Comparison of ENCODE assay signal across 8 mouse cellular contexts in genomic region chr15:83483482-83483881, GRCm38 (mm10). TPM values are rescaled to one million over a fixed set of nuclear protein-coding genes. Genes with fewer than 3 reads are reported as not detected.
DNase-seq lines count a peak whose midpoint lies in the region; ATAC-seq and TF ChIP-seq lines count a peak whose summit lies in the region.

No protein-coding gene starts in this region.

- TF ChIP-seq CTCF in liver, postnatal 0 days (IDR thresholded peaks at IDR 0.05; ENCODE audit: low read depth) = peak; percentile 74

- peak; percentile 57 for ATAC-seq in activated CD4-positive, CD25-positive, alpha-beta regulatory T cell, adult 4 months
- ATAC-seq in liver, postnatal 0 days = 0 out of 2 replicates have a peak, but pooled peaks have one; percentile 33

- no peaks in the 10 kb centered on the region for H3K36me3 ChIP-seq in liver, postnatal 0 days (replicated peaks; ENCODE audit: insufficient read depth, low read length)

- H3K9ac ChIP-seq in liver, postnatal 0 days (replicated peaks) = no peak overlapping the region

- peak; percentile 33 for DNase-seq in embryo, embryonic 11 days
- no peak for DNase-seq in embryo, embryonic 10 days (ENCODE audit: low spot score)
- peak; percentile 64 for DNase-seq in 3134 (ENCODE audit: extremely low read depth, insufficient read length, low spot score)
- peak; percentile 62 for DNase-seq in liver, postnatal 0 days
- DNase-seq in left cerebral cortex, adult 11 months (ENCODE audit: low spot score) = no peak
- DNase-seq in urinary bladder, postnatal 10 days (ENCODE audit: low spot score) = no peak
- no peak for DNase-seq in layer of hippocampus, postnatal 36 days

- H3K4me2 ChIP-seq in liver, postnatal 0 days (ENCODE audit: low read depth, low read length) = no peak overlapping the region

- no peaks in the 10 kb centered on the region for H3K9me3 ChIP-seq in liver, postnatal 0 days (ENCODE audit: low read length)

- TF ChIP-seq EP300 in liver, postnatal 0 days (IDR thresholded peaks at IDR 0.05; ENCODE audit: low read depth) = no peak

- no peaks in the 10 kb centered on the region for H3K27me3 ChIP-seq in liver, postnatal 0 days (ENCODE audit: insufficient read depth, low read length)

- H3K27ac ChIP-seq in liver, postnatal 0 days (ENCODE audit: low read depth) = no peak overlapping the region

- H3K4me1 ChIP-seq in liver, postnatal 0 days (ENCODE audit: insufficient read depth) = no peaks in the 10 kb centered on the region; the same call in 1 of the 2 replicates

- 15% methylated on average over 2 of the region's 2 CpGs for WGBS in liver, postnatal 0 days (ENCODE audit: insufficient replicate concordance)

- H3K4me3 ChIP-seq in liver, postnatal 0 days (ENCODE audit: low read depth, low read length) = no peak overlapping the region

RNA-seq across cellular contexts. Expression of gene Pacsin2, which starts 19.1 kb away (rescaled TPM):
- polyA plus RNA-seq in activated CD4-positive, CD25-positive, alpha-beta regulatory T cell, adult 4 months (2017; shearing (Covaris generic)) = 10 to 100 TPM; 21.2 to 24.9 TPM
- polyA plus RNA-seq in liver, postnatal 0 days (2015; fragmentation: Nextera tagmentation; extraction: Ambion mirVana) = 20.6 and 24.3 TPM in 2 replicates
- 100 to 1,000 TPM in 1 of 2 experiments, 10 to 100 TPM in 1; 82.0 to 102 TPM for total RNA-seq in layer of hippocampus, postnatal 36 days (2021)

RNA-seq across cellular contexts. Expression of gene Ttll1, which starts 27.2 kb away (rescaled TPM):
- 1 to 10 TPM; 8.4 to 9.8 TPM for polyA plus RNA-seq in activated CD4-positive, CD25-positive, alpha-beta regulatory T cell, adult 4 months (2017; shearing (Covaris generic))
- polyA plus RNA-seq in liver, postnatal 0 days (2015; fragmentation: Nextera tagmentation; extraction: Ambion mirVana) = 2.7 and 3.2 TPM in 2 replicates
- total RNA-seq in layer of hippocampus, postnatal 36 days (2021) = 10 to 100 TPM; 33.8 to 38.1 TPM

RNA-seq across cellular contexts. Expression of gene Bik, which starts 43.2 kb away (rescaled TPM):
- polyA plus RNA-seq in activated CD4-positive, CD25-positive, alpha-beta regulatory T cell, adult 4 months (2017; shearing (Covaris generic)) = 1 to 10 TPM; 1.1 to 2.5 TPM
- polyA plus RNA-seq in liver, postnatal 0 days (2015; fragmentation: Nextera tagmentation; extraction: Ambion mirVana) = 6.2 and 6.4 TPM in 2 replicates
- total RNA-seq in layer of hippocampus, postnatal 36 days (2021) = under 1 TPM in 1 of 2 experiments, not detected in 1; 0.37 TPM

Comparison
In these comparisons a context has a peak if more than half of its experiments do, and no peak if none do; other contexts are left out.
1. DNase-seq: peak in embryo, embryonic 11 days (single experiment), 3134 (single experiment) and liver, postnatal 0 days (single experiment); none in embryo, embryonic 10 days (single experiment), left cerebral cortex, adult 11 months (single experiment), urinary bladder, postnatal 10 days (single experiment) and layer of hippocampus, postnatal 36 days (0 of 2).